25 mouse cellular contexts compared by ENCODE assay signal in genomic region chr7:48875096-48875495, GRCm38 (mm10). TPM values are rescaled to one million over a fixed set of nuclear protein-coding genes. Genes with fewer than 3 reads are reported as not detected.
"Had no signal": no experiment of that assay in that cellular context is flagged by ENCODE, and none has a peak within 500 bp of the region (broad histone marks: within the 10 kb centered on the region; RNA-seq: fewer than 3 reads in every experiment).

No protein-coding gene starts in this region.

- H3K9me3 ChIP-seq: limb, embryonic 12.5 days; liver, embryonic 13.5 days; neural tube, embryonic 13.5 days; stomach, embryonic 15.5 days had no signal

- H3K4me2 ChIP-seq: limb, embryonic 12.5 days; liver, embryonic 13.5 days; midbrain, embryonic 11.5 days; neural tube, embryonic 13.5 days; stomach, embryonic 15.5 days had no signal

- H3K27me3 ChIP-seq: limb, embryonic 12.5 days; liver, embryonic 13.5 days; neural tube, embryonic 13.5 days; stomach, embryonic 15.5 days had no signal

- DNase-seq: kidney, adult 2 months; kidney, postnatal 25 days; layer of hippocampus, adult 9-11 months; liver, embryonic 13.5 days; lung, adult 2 months; lung, postnatal 14 days; lung, postnatal 4 days; midbrain, embryonic 14.5 days; retina, postnatal 1 day; right cerebral cortex, postnatal 25 days; spleen, adult 18-20 months; thymus, postnatal 25 days had no signal

- H3K9ac ChIP-seq: limb, embryonic 12.5 days; liver, embryonic 13.5 days; neural tube, embryonic 13.5 days; stomach, embryonic 15.5 days had no signal

- H3K27ac ChIP-seq: kidney, postnatal 0 days; layer of hippocampus, adult 2 months; limb, embryonic 12.5 days; liver, embryonic 13.5 days; neural tube, embryonic 13.5 days; stomach, embryonic 15.5 days had no signal

- H3K4me3 ChIP-seq: layer of hippocampus, adult 2 months; limb, embryonic 12.5 days; liver, embryonic 13.5 days; neural tube, embryonic 13.5 days; stomach, embryonic 15.5 days had no signal

RNA-seq across cellular contexts. Expression of gene Csrp3, which starts 27.3 kb away (rescaled TPM):
- total RNA-seq: layer of hippocampus, adult 2 months; layer of hippocampus, postnatal 25 days; left cerebral cortex, adult 18-20 months; left cerebral cortex, postnatal 10 days; left cerebral cortex, postnatal 36 days; midbrain, postnatal 0 days; neutrophil, adult 5-6 weeks had no signal
- polyA plus RNA-seq: kidney, postnatal 0 days; large intestine, adult 2 months; midbrain, embryonic 11.5 days had no signal
